ENCODE assay signal across 8 mouse cellular contexts in the genomic region with DNA sequence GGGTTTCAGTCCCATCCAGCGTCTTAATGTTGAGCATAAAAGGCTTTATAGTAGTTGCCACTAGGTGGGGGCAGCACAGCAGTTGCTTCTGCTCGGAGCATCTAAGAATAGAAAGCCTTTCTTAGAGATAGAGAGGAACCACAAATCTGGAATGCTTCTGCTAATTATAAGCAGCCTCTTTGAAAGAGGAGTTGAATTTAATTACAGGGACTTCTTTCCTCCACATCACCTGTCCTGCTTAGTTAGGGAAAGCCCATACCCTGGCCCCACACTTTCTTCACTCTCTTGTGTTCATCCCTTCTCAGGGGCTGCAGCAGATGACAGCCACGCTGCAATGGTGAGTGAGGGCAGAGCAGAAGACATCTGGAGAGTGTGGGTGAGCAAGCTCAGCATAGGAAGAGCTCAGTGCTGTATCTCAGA. TPM values are rescaled to one million over a fixed set of nuclear protein-coding genes. Genes with fewer than 3 reads are reported as not detected.
DNase-seq lines count a peak whose midpoint lies in the region; ATAC-seq and TF ChIP-seq lines count a peak whose summit lies in the region.

No protein-coding gene starts in this region.

- H3K9me3 ChIP-seq in hindbrain, embryonic 11.5 days (ENCODE audit: control insufficient read depth, low read length) = no peaks in the 10 kb centered on the region
- no peaks in the 10 kb centered on the region for H3K9me3 ChIP-seq in hindbrain, embryonic 10.5 days
- H3K9me3 ChIP-seq in hindbrain, embryonic 12.5 days (replicated peaks) = no peaks in the 10 kb centered on the region
- no peaks in the 10 kb centered on the region for H3K9me3 ChIP-seq in midbrain, embryonic 10.5 days (replicated peaks)

- H3K4me2 ChIP-seq in hindbrain, embryonic 11.5 days (replicated peaks; ENCODE audit: low read depth, low read length) = no peak overlapping the region
- H3K4me2 ChIP-seq in hindbrain, embryonic 12.5 days (replicated peaks) = no peak overlapping the region

- H3K27ac ChIP-seq in hindbrain, embryonic 11.5 days (ENCODE audit: low read depth, low read length) = no peak overlapping the region
- no peak overlapping the region for H3K27ac ChIP-seq in hindbrain, embryonic 10.5 days
- no peak overlapping the region for H3K27ac ChIP-seq in hindbrain, embryonic 12.5 days
- 0 out of 2 replicates have a peak overlapping the region, but pooled peaks have one; percentile 28 for H3K27ac ChIP-seq in midbrain, embryonic 10.5 days (replicated peaks)

- H3K9ac ChIP-seq in hindbrain, embryonic 11.5 days (ENCODE audit: low read depth, low read length) = no peak overlapping the region
- no peak overlapping the region for H3K9ac ChIP-seq in hindbrain, embryonic 12.5 days

- ATAC-seq in hindbrain, embryonic 11.5 days (ENCODE audit: low FRiP score) = no peak; the same call in 1 of the 2 replicates
- 0 out of 2 replicates have a peak, but pooled peaks have one; percentile 68 for ATAC-seq in hindbrain, embryonic 12.5 days (ENCODE audit: low FRiP score)

- 24% methylated on average over 3 of the region's 3 CpGs for WGBS in hindbrain, embryonic 11.5 days
- 25% methylated on average over 3 of the region's 3 CpGs for WGBS in hindbrain, embryonic 10.5 days
- WGBS in hindbrain, embryonic 12.5 days = 24% methylated on average over 3 of the region's 3 CpGs
- WGBS in midbrain, embryonic 10.5 days = 22% methylated on average over 3 of the region's 3 CpGs
- WGBS in lung, adult 2 months = 13% methylated on average over 3 of the region's 3 CpGs

- H3K27me3 ChIP-seq in hindbrain, embryonic 11.5 days (ENCODE audit: control insufficient read depth, insufficient read depth, low read length) = no peaks in the 10 kb centered on the region
- H3K27me3 ChIP-seq in hindbrain, embryonic 10.5 days (ENCODE audit: insufficient read depth, poor library complexity, severe bottlenecking) = no peaks in the 10 kb centered on the region; the same call in 1 of the 2 replicates
- peaks cover 3% of the 10 kb centered on the region; the same call in 1 of the 2 replicates for H3K27me3 ChIP-seq in hindbrain, embryonic 12.5 days
- no peaks in the 10 kb centered on the region for H3K27me3 ChIP-seq in midbrain, embryonic 10.5 days (ENCODE audit: low read depth, poor library complexity, severe bottlenecking)

- DNase-seq in hindbrain, embryonic 11.5 days (ENCODE audit: low spot score) = peak; percentile 43
- no peak for DNase-seq in hindbrain, embryonic 10.5 days (ENCODE audit: low spot score)
- peak; percentile 26 for DNase-seq in adipocyte (ENCODE audit: low spot score)
- no peak for DNase-seq in midbrain, embryonic 10.5 days (ENCODE audit: low spot score)
- DNase-seq in adrenal gland, postnatal 4 days (ENCODE audit: low spot score in 2 of 2) = no peak
- DNase-seq in T-cell, adult 2 months (ENCODE audit: low spot score) = no peak
- DNase-seq in lung, adult 2 months = no peak

- no peak for TF ChIP-seq CTCF in lung, adult 2 months (IDR thresholded peaks at IDR 0.05; ENCODE audit: insufficient read depth, low read length)

- H3K4me1 ChIP-seq in hindbrain, embryonic 11.5 days (replicated peaks; ENCODE audit: control insufficient read depth, insufficient read depth, low read length) = no peaks in the 10 kb centered on the region
- H3K4me1 ChIP-seq in hindbrain, embryonic 10.5 days (replicated peaks) = peaks cover 3% of the 10 kb centered on the region; the same call in 1 of the 2 replicates
- H3K4me1 ChIP-seq in hindbrain, embryonic 12.5 days = peaks cover 2% of the 10 kb centered on the region; the same call in 1 of the 2 replicates
- H3K4me1 ChIP-seq in midbrain, embryonic 10.5 days = peaks cover 3% of the 10 kb centered on the region
- H3K4me1 ChIP-seq in lung, adult 2 months (ENCODE audit: control insufficient read depth, insufficient read depth, low read length) = no peaks in the 10 kb centered on the region

- no peaks in the 10 kb centered on the region for H3K36me3 ChIP-seq in hindbrain, embryonic 11.5 days (ENCODE audit: control insufficient read depth, insufficient read depth, low read length)
- H3K36me3 ChIP-seq in hindbrain, embryonic 10.5 days = no peaks in the 10 kb centered on the region
- H3K36me3 ChIP-seq in hindbrain, embryonic 12.5 days = no peaks in the 10 kb centered on the region
- H3K36me3 ChIP-seq in midbrain, embryonic 10.5 days = no peaks in the 10 kb centered on the region

- no peak overlapping the region for H3K4me3 ChIP-seq in hindbrain, embryonic 11.5 days (ENCODE audit: low read depth, low read length)
- H3K4me3 ChIP-seq in hindbrain, embryonic 10.5 days = no peak overlapping the region
- no peak overlapping the region for H3K4me3 ChIP-seq in hindbrain, embryonic 12.5 days
- H3K4me3 ChIP-seq in midbrain, embryonic 10.5 days = no peak overlapping the region
- H3K4me3 ChIP-seq in lung, adult 2 months (replicated peaks; ENCODE audit: extremely low read depth, low read depth, low read length) = no peak overlapping the region

- no peak for TF ChIP-seq POLR2A in lung, adult 2 months (IDR thresholded peaks at IDR 0.05; ENCODE audit: borderline replicate concordance, extremely low read depth, low read depth, low read length)

RNA-seq across cellular contexts. Expression of a gene that starts 47.3 kb away (rescaled TPM):
- polyA plus RNA-seq in hindbrain, embryonic 11.5 days (2014; fragmentation: Nextera tagmentation; extraction: Ambion mirVana) = 0.36 and 0.47 TPM in 2 replicates
- polyA plus RNA-seq in hindbrain, embryonic 10.5 days (2016; fragmentation: Nextera tagmentation; extraction: Ambion mirVana) = 0.30 TPM in 1 of 2 replicates, not detected in the other
- 0.08 and 0.09 TPM in 2 replicates for polyA plus RNA-seq in hindbrain, embryonic 12.5 days (2016; fragmentation: Nextera tagmentation; extraction: Ambion mirVana)
- 0.04 and 0.15 TPM in 2 replicates for polyA plus RNA-seq in midbrain, embryonic 10.5 days (2016; fragmentation: Nextera tagmentation; extraction: Ambion mirVana)
- 1 to 10 TPM; 6.6 to 7.7 TPM for total RNA-seq in adrenal gland, postnatal 4 days (2021)
- polyA plus RNA-seq in lung, adult 2 months (2012; rRNA removed) = 24.6 and 25.0 TPM in 2 replicates

Comparison
In these comparisons a context has a peak if more than half of its experiments do, and no peak if none do; other contexts are left out.
1. DNase-seq: peak in hindbrain, embryonic 11.5 days (single experiment) and adipocyte (single experiment); none in hindbrain, embryonic 10.5 days (single experiment), midbrain, embryonic 10.5 days (single experiment), adrenal gland, postnatal 4 days (0 of 2), T-cell, adult 2 months (single experiment) and lung, adult 2 months (single experiment).
2. RNA of a gene that starts 47.3 kb away (polyA plus RNA-seq): 24.6 to 25.0 TPM in lung, adult 2 months; 0.36 to 0.47 TPM in hindbrain, embryonic 11.5 days, 0.30 TPM in hindbrain, embryonic 10.5 days, 0.08 to 0.09 TPM in hindbrain, embryonic 12.5 days and 0.04 to 0.15 TPM in midbrain, embryonic 10.5 days; every median in the first group is over 10 times any median in the second.